Mouse (Mus musculus) liver, embryonic 16.5 days (tissue): Measurements from ENCODE around the gene 4931406P16Rik. TPM values are rescaled to one million over a fixed set of nuclear protein-coding genes. Genes with fewer than 3 reads are reported as not detected.
"Not testable (repeated sequence)": the region's sequence is repeated elsewhere in the genome, so short reads cannot be mapped to it uniquely, and the experiment has no call there.

Source experiments
- ATAC-seq: fragments of 200-750 bp; cut with Nextera tagmentation; 2 replicates; pipeline ENCODE4 v1.8.0; 2017; ENCODE audit warnings: low read depth, mild to moderate bottlenecking, moderate number of reproducible peaks, moderate library complexity
- H3K27ac ChIP-seq: fragments of 300-500 bp; sonication (generic); 2 replicates; pipeline ENCODE4 v1.5.1; 2014; ENCODE audit warnings: mild to moderate bottlenecking, low read length
- H3K27me3 ChIP-seq: fragments of 300-500 bp; sonication (generic); 2 replicates; pipeline ENCODE4 v1.6.1; 2014; ENCODE audit warnings: low read depth, low read length, mixed read lengths; ENCODE audit not compliant: control insufficient read depth, insufficient read depth
- H3K36me3 ChIP-seq: fragments of 300-500 bp; sonication (generic); 2 replicates; pipeline ENCODE4 v1.6.1; 2014; ENCODE audit warnings: mild to moderate bottlenecking; ENCODE audit not compliant: control insufficient read depth, insufficient read depth
- H3K4me1 ChIP-seq: fragments of 300-500 bp; sonication (generic); 2 replicates; pipeline ENCODE4 v1.6.1; 2014; ENCODE audit warnings: low read depth, low read length, mixed read lengths; ENCODE audit not compliant: control insufficient read depth
- H3K4me2 ChIP-seq: fragments of 300-500 bp; sonication (generic); 2 replicates; pipeline ENCODE4 v1.6.1; 2014; ENCODE audit warnings: low read depth, low read length, mixed read lengths
- H3K4me3 ChIP-seq: fragments of 300-500 bp; sonication (generic); 2 replicates; pipeline ENCODE4 v1.5.1; 2014; ENCODE audit warnings: low read depth, mild to moderate bottlenecking, low read length
- H3K9ac ChIP-seq: fragments of 300-500 bp; sonication (generic); 2 replicates; pipeline ENCODE4 v1.6.1; 2014; ENCODE audit warnings: low read depth, low read length
- H3K9me3 ChIP-seq: fragments of 300-500 bp; sonication (generic); replicated peaks from 2 replicates; pipeline ENCODE4 v1.6.1; 2016; ENCODE audit warnings: low read length; ENCODE audit not compliant: control insufficient read depth
- WGBS: fragments of 180-500 bp; shearing (Covaris S2); extraction: QIAGEN DNeasy Blood & Tissue Kit; methylation state at CpG from one replicate; pipeline ENCODE4 v1.1.7; 2014; ENCODE audit not compliant: insufficient replicate concordance; 5-methylcytosine and 5-hydroxymethylcytosine counted together
- polyA plus RNA-seq: library from polyadenylated mRNA; unstranded; fragments of >200 nt; fragmentation: Nextera tagmentation; extraction: Ambion mirVana; gene quantifications from 2 replicates; pipeline ENCODE4 v1.2.1, GENCODE M21; 2015

The 4931406P16Rik gene
- polyA plus RNA-seq, 1 experiment from 2014 or later, result 17.0 TPM

DNA sequence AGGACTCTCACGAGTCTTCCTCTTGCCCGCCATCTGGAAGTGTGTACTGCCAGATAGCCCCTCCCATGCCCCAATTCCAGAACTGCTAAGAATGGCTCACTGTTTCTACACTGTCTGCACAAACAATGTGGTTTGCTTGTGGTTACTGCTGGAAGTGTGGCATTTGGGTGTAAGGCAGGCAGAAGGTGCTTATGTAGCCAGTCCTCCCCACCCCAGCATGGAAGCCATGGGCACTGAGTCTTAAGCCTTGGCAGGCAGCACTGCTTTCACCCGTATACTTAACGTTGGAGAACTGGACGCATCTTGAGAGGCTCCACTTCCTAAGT is 25.8 kb upstream of the 4931406P16Rik start:
- no peak overlapping the region for H3K9ac ChIP-seq
- 58% methylated on average over 5 of the region's 5 CpGs for WGBS
- no peak overlapping the region for H3K4me3 ChIP-seq
- ATAC-seq, result no peak
- H3K9me3 ChIP-seq, result no peaks in the 10 kb centered on the region
- no peak overlapping the region for H3K4me2 ChIP-seq
- no peak overlapping the region for H3K27ac ChIP-seq
- H3K36me3 ChIP-seq, result peaks cover 19% of the 10 kb centered on the region
- H3K27me3 ChIP-seq, result no peaks in the 10 kb centered on the region
- H3K4me1 ChIP-seq, result no peaks in the 10 kb centered on the region

DNA sequence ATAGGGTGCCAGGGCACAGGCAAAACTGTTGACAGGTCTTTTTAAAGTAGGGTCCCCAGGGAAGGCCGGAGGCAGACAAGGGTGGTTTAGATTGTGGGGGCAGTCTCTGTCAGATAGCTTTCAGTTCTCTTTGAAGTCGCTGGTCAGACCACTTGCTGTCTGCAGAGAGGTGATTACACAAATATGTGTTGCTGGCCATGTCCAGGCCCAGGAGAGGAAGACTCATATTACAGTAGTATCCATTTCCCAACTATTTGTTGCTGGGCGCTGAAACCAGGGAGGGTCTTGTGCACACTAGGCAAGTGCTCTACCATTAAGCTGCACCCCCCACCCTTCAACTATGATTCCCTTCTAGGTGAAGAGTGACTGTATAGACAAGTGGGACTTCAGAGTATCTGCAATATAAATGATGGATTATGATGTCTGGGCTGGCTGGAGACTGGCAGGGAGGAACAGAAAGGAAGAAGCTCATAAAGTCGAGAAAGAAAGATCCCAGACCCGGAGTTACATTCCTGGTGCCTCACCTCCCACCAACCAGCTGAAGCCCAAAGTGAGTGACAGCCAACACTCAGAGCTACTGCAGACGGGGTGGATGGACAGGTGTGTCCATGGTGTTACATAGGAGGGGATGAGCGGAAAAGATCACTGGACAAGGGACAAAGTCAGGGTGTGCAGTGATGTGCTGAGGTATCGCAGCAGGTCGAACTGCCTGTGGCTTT is 25.3 kb upstream of the 4931406P16Rik start:
- Histone ChIP-seq H3K27me3 (no peaks in the 10 kb centered on the region), H3K4me3 (no peak overlapping the region), H3K4me2 (no peak overlapping the region), H3K9ac (no peak overlapping the region), H3K27ac (no peak overlapping the region), H3K36me3 (peaks cover 14% of the 10 kb centered on the region), H3K9me3 (no peaks in the 10 kb centered on the region), H3K4me1 (no peaks in the 10 kb centered on the region)
- ATAC-seq, result no peak
- WGBS, result 53% methylated on average over 9 of the region's 9 CpGs

DNA sequence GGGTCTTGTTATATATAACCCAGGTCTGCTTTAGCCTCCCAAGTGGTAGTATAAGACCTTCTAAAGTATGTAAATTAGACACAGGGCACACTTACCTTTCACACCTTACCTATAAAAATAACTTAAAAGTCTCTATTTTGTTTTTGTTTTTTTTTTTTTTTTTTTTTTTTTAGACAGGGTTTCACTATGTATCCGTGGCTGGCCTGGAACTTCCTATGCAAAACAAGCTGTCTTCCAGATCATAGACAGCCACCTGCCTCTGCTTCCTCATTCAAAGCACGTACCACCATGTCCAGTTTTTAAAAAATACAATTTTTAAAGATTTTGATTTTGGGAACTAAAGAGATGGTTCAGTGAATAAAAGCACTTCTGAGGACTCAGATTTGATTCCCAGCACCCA is 23.9 kb upstream of the 4931406P16Rik start:
- Histone ChIP-seq H3K9ac (no peak overlapping the region), H3K36me3 (peaks cover 5% of the 10 kb centered on the region; the same call in 1 of the 2 replicates), H3K27me3 (no peaks in the 10 kb centered on the region), H3K4me2 (no peak overlapping the region), H3K4me1 (no peaks in the 10 kb centered on the region), H3K27ac (no peak overlapping the region), H3K4me3 (no peak overlapping the region), H3K9me3 (no peaks in the 10 kb centered on the region)
- ATAC-seq, result no peak
- 53% methylated on average over 2 of the region's 2 CpGs for WGBS

DNA sequence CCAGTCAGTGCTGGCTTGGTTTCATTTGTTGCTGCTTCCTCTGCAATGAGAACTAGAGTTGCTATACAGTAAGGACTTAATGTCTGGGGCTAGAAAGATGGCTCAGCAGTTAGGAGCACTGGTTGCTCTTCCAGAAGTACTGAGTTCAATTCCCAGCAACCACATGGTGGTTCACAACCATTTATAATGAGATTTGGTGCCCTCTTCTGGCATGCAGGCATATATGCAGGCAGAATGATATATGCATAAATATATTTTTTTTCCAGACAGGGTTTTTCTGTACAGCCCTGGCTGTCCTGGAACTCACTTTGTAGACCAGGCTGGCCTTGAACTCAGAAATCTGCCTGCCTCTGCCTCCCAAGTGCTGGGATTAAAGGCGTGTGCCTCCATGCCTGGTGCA is 23.2 kb upstream of the 4931406P16Rik start:
- H3K4me2 ChIP-seq, H3K9me3 ChIP-seq, H3K27ac ChIP-seq, H3K4me3 ChIP-seq, H3K9ac ChIP-seq, ATAC-seq, H3K27me3 ChIP-seq, H3K36me3 ChIP-seq, H3K4me1 ChIP-seq: not testable (repeated sequence)
- WGBS, result 81% methylated on average over 1 of the region's 1 CpGs

DNA sequence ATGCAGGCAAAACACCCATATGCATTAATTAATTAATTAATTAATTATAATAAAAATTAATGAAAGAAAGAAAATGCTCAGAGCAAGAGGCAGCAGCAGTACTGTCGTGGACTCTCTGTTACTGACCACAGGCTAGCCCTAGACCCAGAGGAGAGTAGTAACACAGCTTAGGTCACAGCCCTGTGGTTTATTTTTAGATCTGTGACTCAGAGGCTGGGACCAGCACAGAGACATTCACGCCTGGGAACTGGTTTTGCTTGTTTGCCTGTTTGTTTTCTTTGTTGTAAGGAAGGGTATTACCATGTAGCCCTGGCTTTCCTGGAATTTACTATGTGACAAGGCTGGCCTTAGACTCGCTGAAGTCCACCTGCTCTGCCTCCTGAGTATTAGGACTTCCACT is 14.1 kb upstream of the 4931406P16Rik start:
- H3K27me3 ChIP-seq, result no peaks in the 10 kb centered on the region
- H3K36me3 ChIP-seq, result no peaks in the 10 kb centered on the region
- H3K4me3 ChIP-seq, result no peak overlapping the region
- H3K4me2 ChIP-seq, result no peak overlapping the region
- no peak overlapping the region for H3K27ac ChIP-seq
- H3K9me3 ChIP-seq, result 0 out of 2 replicates have a peak, but pooled peaks cover 3% of the 10 kb centered on the region
- H3K9ac ChIP-seq, result no peak overlapping the region
- WGBS, result 31% methylated on average over 3 of the region's 3 CpGs
- no peak for ATAC-seq
- no peaks in the 10 kb centered on the region for H3K4me1 ChIP-seq

DNA sequence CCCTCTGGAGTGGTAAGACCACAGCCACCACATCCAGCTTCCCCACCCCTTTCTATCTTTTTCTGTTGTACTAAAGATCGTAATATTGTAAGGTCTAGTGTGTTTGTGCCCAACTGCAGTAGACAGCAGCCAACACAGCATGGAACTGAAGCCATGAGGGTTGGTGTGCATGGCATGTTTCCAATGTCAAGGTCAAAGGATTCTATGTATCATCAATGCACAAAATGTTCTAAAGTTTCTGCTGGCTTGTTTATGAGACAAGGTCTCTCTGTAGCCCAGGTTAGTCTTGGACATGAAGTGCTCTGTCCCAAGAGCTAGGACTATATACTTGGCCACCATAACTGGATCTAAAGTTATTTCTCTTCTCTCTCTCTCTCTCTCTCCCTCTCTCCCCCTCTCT is 11.5 kb upstream of the 4931406P16Rik start:
- H3K27me3 ChIP-seq, result no peaks in the 10 kb centered on the region
- WGBS, result 71% methylated on average over 1 of the region's 1 CpGs
- H3K4me1 ChIP-seq, result no peaks in the 10 kb centered on the region
- no peak overlapping the region for H3K9ac ChIP-seq
- no peak overlapping the region for H3K27ac ChIP-seq
- H3K4me2 ChIP-seq, result no peak overlapping the region
- no peak for ATAC-seq
- H3K4me3 ChIP-seq, result no peak overlapping the region
- H3K36me3 ChIP-seq, result no peaks in the 10 kb centered on the region
- 0 out of 2 replicates have a peak, but pooled peaks cover 3% of the 10 kb centered on the region for H3K9me3 ChIP-seq

DNA sequence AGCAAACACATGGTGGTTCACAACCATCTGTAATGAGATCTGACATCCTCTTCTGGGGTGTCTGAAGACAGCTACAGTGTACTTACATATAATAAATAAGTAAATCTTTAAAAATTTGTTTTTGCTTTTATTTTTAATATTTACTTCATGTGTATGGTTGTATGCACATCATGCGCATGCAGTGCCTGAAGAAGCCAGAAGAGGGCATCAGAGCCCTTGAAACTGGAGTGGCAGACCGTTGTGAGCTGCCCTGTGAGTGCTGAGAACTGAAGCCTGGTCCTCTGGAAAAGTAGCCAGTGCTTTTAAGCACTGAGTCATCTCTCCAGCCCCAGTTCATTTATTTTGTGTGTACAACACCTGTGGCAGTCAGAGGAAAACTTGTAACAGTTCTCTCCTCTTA is 10.7 kb upstream of the 4931406P16Rik start:
- ATAC-seq, result no peak
- 62% methylated on average over 2 of the region's 2 CpGs for WGBS
- 0 out of 2 replicates have a peak, but pooled peaks cover 3% of the 10 kb centered on the region for H3K9me3 ChIP-seq
- no peak overlapping the region for H3K4me3 ChIP-seq
- no peak overlapping the region for H3K9ac ChIP-seq
- no peak overlapping the region for H3K4me2 ChIP-seq
- no peaks in the 10 kb centered on the region for H3K4me1 ChIP-seq
- H3K27ac ChIP-seq, result no peak overlapping the region
- H3K27me3 ChIP-seq, result no peaks in the 10 kb centered on the region
- no peaks in the 10 kb centered on the region for H3K36me3 ChIP-seq

DNA sequence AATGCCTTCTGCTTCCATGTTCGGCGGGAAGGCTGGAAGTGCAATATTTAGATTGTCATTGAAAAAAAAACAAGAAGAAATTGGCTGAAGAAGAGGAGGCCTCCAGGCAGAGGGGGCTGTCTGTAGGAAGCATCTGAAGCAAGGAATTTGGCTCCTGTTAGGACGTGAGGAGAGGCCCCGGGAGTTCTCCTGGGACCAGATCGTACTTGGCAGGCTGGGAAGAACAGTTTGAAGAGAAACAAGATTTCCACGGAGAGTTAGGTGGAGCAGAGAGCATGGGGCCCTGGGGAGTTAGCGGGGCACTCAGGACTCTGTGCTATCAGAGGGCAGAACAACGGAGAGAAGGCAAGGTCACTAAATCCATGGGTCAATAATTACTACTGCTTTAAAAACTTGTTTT is 10.0 kb upstream of the 4931406P16Rik start:
- ATAC-seq, result no peak
- Histone ChIP-seq H3K4me2 (no peak overlapping the region), H3K9ac (no peak overlapping the region), H3K36me3 (no peaks in the 10 kb centered on the region), H3K4me1 (no peaks in the 10 kb centered on the region), H3K4me3 (no peak overlapping the region), H3K27ac (no peak overlapping the region), H3K9me3 (0 out of 2 replicates have a peak, but pooled peaks cover 3% of the 10 kb centered on the region), H3K27me3 (no peaks in the 10 kb centered on the region)
- 75% methylated on average over 8 of the region's 8 CpGs for WGBS

DNA sequence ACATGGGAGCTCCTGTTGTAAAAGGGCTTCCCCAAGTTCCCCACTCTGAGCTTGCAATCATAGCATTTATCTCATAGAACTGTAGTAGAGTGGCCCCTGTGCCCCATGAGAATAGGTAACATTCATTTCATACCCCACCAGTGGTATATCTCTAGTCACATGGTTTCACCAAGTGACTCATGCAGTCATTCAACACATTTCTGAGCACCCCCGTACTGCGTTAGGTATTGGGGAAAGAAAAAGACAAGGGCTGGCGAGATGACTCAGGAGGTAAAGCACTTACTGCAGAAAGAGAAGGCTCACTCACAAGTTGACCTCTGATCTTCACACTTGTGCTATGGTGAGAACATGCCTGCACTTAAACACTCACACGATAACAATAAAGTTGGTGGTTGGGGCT is 8.6 kb upstream of the 4931406P16Rik start:
- Histone ChIP-seq H3K4me1 (no peaks in the 10 kb centered on the region), H3K9ac (no peak overlapping the region), H3K4me3 (no peak overlapping the region), H3K9me3 (0 out of 2 replicates have a peak, but pooled peaks cover 3% of the 10 kb centered on the region), H3K27ac (no peak overlapping the region), H3K27me3 (no peaks in the 10 kb centered on the region), H3K36me3 (no peaks in the 10 kb centered on the region), H3K4me2 (no peak overlapping the region)
- WGBS, result 68% methylated on average over 4 of the region's 4 CpGs
- no peak for ATAC-seq
